Mouse (Mus musculus) limb, embryonic 11.5 days (tissue): ENCODE measurements around the gene Dis3l2. TPM values are rescaled to one million over a fixed set of nuclear protein-coding genes. Genes with fewer than 3 reads are reported as not detected.

Experiments
- ATAC-seq: fragments of 200-750 bp; cut with Nextera tagmentation; 2 replicates; pipeline ENCODE4 v1.8.0; 2017; ENCODE audit warnings: low read depth; ENCODE audit not compliant: insufficient number of reproducible peaks, low FRiP score, low TSS enrichment
- DNase-seq: peaks from one replicate; pipeline ENCODE4 v3.0.0-alpha.2; 2015; ENCODE audit warnings: low spot score
- H3K27ac ChIP-seq: fragments of 300-500 bp; sonication (generic); replicated peaks from 2 replicates; pipeline ENCODE4 v1.5.1; 2014; ENCODE audit warnings: low read depth, mild to moderate bottlenecking, low read length
- H3K27me3 ChIP-seq: fragments of 300-500 bp; sonication (generic); 2 replicates; pipeline ENCODE4 v1.6.1; 2014; ENCODE audit warnings: mild to moderate bottlenecking, low read length, mixed read lengths; ENCODE audit not compliant: control insufficient read depth, insufficient read depth
- H3K36me3 ChIP-seq: fragments of 300-500 bp; sonication (generic); 2 replicates; pipeline ENCODE4 v1.6.1; 2014; ENCODE audit warnings: mild to moderate bottlenecking, low read length, moderate library complexity, mixed read lengths; ENCODE audit not compliant: control insufficient read depth, insufficient read depth
- H3K4me1 ChIP-seq: fragments of 300-500 bp; sonication (generic); 2 replicates; pipeline ENCODE4 v1.6.1; 2014; ENCODE audit warnings: low read length, mixed read lengths; ENCODE audit not compliant: control insufficient read depth, insufficient read depth
- H3K4me2 ChIP-seq: fragments of 300-500 bp; sonication (generic); 2 replicates; pipeline ENCODE4 v1.6.1; 2014; ENCODE audit warnings: low read depth, mild to moderate bottlenecking, moderate library complexity; ENCODE audit not compliant: severe bottlenecking
- H3K4me3 ChIP-seq: fragments of 300-500 bp; sonication (generic); 2 replicates; pipeline ENCODE4 v1.5.1; 2014; ENCODE audit warnings: low read depth, low read length
- H3K9ac ChIP-seq: fragments of 300-500 bp; sonication (generic); 2 replicates; pipeline ENCODE4 v1.6.1; 2014; ENCODE audit warnings: mild to moderate bottlenecking, low read length
- H3K9me3 ChIP-seq: fragments of 300-500 bp; sonication (generic); 2 replicates; pipeline ENCODE4 v1.6.1; 2016; ENCODE audit warnings: low read length; ENCODE audit not compliant: control insufficient read depth
- WGBS: fragments of 180-500 bp; shearing (Covaris S2); extraction: QIAGEN DNeasy Blood & Tissue Kit; methylation state at CpG from one replicate; pipeline ENCODE4 v1.1.7; 2014; 5-methylcytosine and 5-hydroxymethylcytosine counted together
- polyA plus RNA-seq: library from polyadenylated mRNA; unstranded; fragments of >200 nt; fragmentation: Nextera tagmentation; extraction: Ambion mirVana; gene quantifications from 2 replicates; pipeline ENCODE4 v1.2.1, GENCODE M21; 2014

The Dis3l2 gene
- polyA plus RNA-seq, 1 experiment from 2014 or later = 30.3 TPM

DNA sequence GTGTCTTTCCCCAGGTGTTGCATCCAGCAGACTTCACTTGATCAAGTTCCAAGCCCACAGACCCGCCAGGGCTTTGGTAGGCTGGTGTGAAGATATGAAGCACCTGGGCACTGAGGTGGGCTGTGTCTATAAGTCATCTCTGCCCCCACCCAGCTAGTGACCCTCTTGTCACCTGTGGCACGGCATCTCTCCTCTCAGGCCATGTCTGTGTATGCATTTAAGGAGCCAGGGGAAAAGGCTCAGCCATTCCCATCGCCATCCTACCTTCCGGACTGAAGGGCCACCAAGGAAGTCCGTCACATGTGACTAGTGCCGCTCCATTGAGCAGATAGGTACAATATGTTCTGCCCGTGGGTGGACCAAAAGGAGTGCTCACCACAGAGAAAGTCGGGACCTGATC is 392.0 kb downstream of the Dis3l2 start:
- no peaks in the 10 kb centered on the region for H3K27me3 ChIP-seq
- no peak overlapping the region for H3K4me3 ChIP-seq
- ATAC-seq (no peak), DNase-seq (no peak)
- H3K4me2 ChIP-seq = no peak overlapping the region
- no peaks in the 10 kb centered on the region for H3K4me1 ChIP-seq
- no peaks in the 10 kb centered on the region for H3K36me3 ChIP-seq
- no peak overlapping the region for H3K9ac ChIP-seq
- H3K9me3 ChIP-seq = no peaks in the 10 kb centered on the region
- 89% methylated on average over 8 of the region's 8 CpGs for WGBS
- H3K27ac ChIP-seq = no peak overlapping the region

DNA sequence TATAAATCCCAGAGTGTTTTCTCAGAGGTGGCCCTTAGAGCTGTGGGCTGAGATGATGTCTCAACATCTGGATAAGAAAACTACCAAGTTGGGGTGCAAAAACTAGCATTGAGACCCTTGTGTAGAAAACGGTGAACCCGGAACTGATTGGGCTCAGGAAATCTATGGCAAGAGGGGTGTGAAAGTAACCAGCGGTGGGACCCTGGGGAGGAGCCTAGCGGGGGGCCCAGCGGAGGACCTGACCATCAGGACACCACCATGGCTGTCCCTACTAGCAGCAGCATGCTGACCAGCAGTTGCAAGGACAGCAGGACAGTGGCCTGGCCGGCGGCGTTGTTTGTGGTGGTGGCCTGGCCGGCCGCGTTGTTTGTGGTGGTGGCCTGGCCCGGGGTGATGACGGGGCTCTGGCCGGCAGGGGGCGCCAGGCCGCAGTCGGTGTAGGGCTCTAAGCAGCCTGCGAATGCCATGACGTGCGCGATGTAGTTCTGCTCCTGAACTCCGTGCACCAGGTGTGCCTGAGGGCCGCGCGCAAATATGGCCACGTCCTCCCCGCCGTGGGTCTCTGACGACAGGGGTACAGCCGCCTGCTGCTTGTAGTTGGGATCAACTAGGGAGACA is 394.9 kb downstream of the Dis3l2 start:
- no peaks in the 10 kb centered on the region for H3K36me3 ChIP-seq
- ATAC-seq (peak; percentile 71; the same call in 1 of the 2 replicates), DNase-seq (peak; percentile 83)
- peak overlapping the region; percentile 19; the same call in 1 of the 2 replicates for H3K4me2 ChIP-seq
- no peak overlapping the region for H3K4me3 ChIP-seq
- no peak overlapping the region for H3K27ac ChIP-seq
- H3K27me3 ChIP-seq = no peaks in the 10 kb centered on the region
- no peaks in the 10 kb centered on the region for H3K4me1 ChIP-seq
- no peaks in the 10 kb centered on the region for H3K9me3 ChIP-seq
- WGBS = 11% methylated on average over 30 of the region's 30 CpGs
- H3K9ac ChIP-seq = no peak overlapping the region

Other genes starting within 250 kb of the Dis3l2 start
- 4,370 and 4,506 TPM in 2 replicates for gene Ptma, start 177.1 kb upstream of the Dis3l2 start, polyA plus RNA-seq
- gene Pde6d, start 121.2 kb upstream of the Dis3l2 start, polyA plus RNA-seq = 76.7 and 81.6 TPM in 2 replicates
- gene Cops7b, start 120.9 kb upstream of the Dis3l2 start, polyA plus RNA-seq = 57.8 and 61.6 TPM in 2 replicates
- 0.55 and 0.67 TPM in 2 replicates for gene Nppc, start 33.2 kb upstream of the Dis3l2 start, polyA plus RNA-seq